Mouse (Mus musculus): ENCODE measurements around the gene Slc25a54. TPM values are rescaled to one million over a fixed set of nuclear protein-coding genes. Genes with fewer than 3 reads are reported as not detected.

Gene Slc25a54
- total RNA-seq, 1 experiment from 2014 or later = not detected

DNA sequence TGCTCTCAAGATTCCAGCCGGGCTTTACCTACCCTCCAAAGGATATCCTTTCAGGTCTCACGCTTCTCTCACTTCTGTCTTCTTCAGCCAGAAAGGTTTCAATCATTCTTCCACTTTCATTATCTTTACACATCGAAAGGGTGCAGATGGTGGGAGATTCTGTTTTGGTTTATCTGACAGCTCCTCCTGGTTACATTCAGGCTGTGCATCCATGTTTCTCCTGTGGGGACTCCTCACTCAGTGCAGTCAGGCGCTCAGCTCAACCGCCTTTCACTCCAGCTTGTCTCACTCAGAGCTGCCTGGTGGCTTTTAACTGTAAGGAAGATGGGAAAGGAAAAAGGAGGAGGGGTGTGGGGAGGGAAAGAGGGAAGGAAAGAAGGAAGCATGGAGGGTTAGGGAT lies 39.7 kb downstream of the Slc25a54 start:
- ATAC-seq (replicated peaks in 1 of 2; ENCODE audit: insufficient read depth in 1 of 2, low FRiP score in 2 of 2, low TSS enrichment in 1 of 2, low read depth in 1 of 2, poor library complexity in 2 of 2, severe bottlenecking in 2 of 2) = no peak

DNA sequence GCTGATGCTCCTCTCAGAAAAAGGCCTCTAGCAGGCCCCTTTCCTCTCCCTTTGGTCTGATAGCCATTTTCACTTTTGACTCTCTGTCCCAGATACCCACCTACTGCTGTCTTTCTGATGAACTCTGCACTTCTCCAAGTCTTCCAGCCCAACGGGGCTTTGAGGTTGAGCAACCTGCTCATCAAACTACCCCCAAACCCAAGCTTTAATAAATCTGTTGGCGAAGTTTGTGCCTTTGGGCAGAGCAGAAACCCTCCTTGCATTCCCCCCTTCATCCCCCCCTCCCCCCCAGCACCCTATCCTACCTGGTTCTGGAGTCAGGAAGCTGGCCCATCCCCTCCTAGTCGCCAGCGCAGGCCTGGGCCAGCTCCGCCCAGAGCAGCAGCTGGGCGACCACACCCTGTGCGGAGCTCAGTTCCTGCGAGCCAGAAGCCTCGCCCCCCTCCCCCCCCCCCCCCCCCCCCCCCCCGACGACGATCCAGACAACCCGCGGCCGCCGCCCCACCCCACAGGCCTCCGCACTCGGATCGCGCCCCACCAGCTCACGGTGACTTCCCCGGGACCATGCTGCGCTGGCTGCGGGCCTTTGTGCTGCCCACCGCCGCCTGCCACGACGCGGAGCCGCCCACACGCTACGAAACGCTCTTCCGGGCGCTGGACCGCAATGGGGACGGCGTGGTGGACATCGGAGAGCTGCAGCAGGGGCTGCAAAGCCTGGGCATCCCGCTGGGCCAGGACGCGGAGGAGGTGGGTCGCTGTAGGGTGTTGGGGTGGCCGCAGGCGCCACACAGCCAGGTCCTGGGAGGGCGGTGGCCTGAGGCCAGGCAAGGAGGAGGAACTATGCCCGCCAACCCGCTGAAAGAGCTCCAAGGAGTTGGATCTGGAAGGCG lies 42.6 kb downstream of the Slc25a54 start, which contains the start of gene Slc25a24:
Gene Slc25a24 (plus strand): TSS at position 509 of the 890 bp plus-strand sequence.
- ATAC-seq (replicated peaks in 1 of 2; ENCODE audit: insufficient read depth in 1 of 2, low FRiP score in 2 of 2, low TSS enrichment in 1 of 2, low read depth in 1 of 2, poor library complexity in 2 of 2, severe bottlenecking in 2 of 2) = peak; percentile 73 to 79

DNA sequence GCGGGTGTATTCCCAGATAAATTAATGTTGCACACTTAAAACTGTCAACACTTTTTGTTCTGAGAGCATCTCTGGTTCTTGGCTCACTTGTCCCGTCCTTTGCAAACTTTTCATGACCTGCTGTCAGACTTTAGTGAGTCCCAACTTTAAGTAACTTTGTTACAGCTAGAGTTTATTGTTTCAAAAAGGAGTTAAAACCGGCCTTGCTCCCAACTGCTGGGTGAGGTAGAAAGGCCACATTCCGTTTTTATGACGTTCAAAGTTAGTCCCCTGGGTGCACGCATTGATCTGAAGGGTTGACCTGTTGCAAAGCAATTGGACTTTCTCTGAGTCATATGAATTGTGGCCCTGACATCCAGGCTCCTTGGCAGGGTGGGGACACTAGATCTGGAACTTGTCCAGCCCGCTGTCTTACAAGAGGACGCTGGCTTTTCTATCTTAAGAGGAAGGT lies 43.3 kb downstream of the Slc25a54 start:
- peak; percentile 16 to 33; a peak in 2 of 4 replicates for ATAC-seq (replicated peaks in 1 of 2; ENCODE audit: insufficient read depth in 1 of 2, low FRiP score in 2 of 2, low TSS enrichment in 1 of 2, low read depth in 1 of 2, poor library complexity in 2 of 2, severe bottlenecking in 2 of 2)

DNA sequence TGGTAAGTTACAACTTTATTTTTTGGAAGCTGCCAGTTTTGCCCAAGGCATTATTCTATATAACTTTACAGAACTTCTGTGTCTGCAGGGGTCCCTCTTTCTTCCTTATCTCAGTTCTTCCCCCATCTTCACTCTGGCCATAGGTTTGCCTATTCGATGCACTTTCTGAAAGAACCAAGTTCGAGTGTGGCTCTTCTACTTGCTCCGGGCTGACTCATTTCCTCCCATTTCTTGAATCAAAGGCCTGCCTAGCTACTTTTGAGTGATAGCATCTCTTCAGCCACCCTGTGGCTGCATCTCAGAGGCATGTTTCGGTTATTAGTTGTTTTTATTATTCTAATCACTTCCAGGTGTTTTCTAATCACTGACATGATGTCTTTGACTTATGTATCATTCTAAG lies 43.8 kb downstream of the Slc25a54 start:
- ATAC-seq (replicated peaks in 1 of 2; ENCODE audit: insufficient read depth in 1 of 2, low FRiP score in 2 of 2, low TSS enrichment in 1 of 2, low read depth in 1 of 2, poor library complexity in 2 of 2, severe bottlenecking in 2 of 2) = no peak

DNA sequence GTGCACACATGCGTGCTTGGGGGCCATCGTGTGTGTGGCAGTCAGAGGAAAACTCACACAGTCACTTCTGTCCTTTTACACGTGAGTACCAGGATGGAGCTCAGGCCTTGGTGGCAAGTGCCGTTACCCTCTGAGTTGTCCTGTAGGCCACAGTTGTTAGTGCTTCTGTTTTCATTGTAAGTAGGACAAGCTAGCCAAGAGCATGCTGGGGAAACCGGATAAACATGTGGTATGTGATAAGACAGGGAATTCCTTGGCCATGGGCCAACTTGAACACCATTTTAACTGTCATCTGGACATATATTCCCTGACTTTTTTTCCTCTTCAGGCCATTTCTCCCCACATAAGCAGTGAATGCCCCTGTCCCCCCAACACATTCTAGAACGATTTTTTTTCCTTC lies 45.3 kb downstream of the Slc25a54 start:
- ATAC-seq (replicated peaks in 1 of 2; ENCODE audit: insufficient read depth in 1 of 2, low FRiP score in 2 of 2, low TSS enrichment in 1 of 2, low read depth in 1 of 2, poor library complexity in 2 of 2, severe bottlenecking in 2 of 2) = no peak

DNA sequence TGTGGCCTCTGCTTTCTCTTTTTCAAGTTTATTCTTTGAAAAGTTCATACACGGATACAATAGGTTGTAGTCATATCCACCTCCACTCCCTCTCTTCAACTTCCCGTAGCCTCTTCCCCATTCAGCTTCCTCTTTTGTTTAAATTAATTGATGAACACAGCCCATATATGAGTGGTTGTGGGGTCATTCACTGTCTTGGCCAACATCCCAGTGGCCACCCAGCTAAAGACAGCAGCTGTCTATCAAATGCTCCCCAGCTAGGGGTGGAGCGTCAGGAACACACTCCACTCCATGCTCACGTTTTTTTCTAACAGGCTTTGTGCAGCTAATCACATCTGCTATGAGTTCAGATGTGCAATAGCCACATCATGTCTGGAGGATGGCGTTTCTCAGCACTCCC lies 49.5 kb downstream of the Slc25a54 start:
- peak; percentile 86 to 89 for ATAC-seq (replicated peaks in 1 of 2; ENCODE audit: insufficient read depth in 1 of 2, low FRiP score in 2 of 2, low TSS enrichment in 1 of 2, low read depth in 1 of 2, poor library complexity in 2 of 2, severe bottlenecking in 2 of 2)

DNA sequence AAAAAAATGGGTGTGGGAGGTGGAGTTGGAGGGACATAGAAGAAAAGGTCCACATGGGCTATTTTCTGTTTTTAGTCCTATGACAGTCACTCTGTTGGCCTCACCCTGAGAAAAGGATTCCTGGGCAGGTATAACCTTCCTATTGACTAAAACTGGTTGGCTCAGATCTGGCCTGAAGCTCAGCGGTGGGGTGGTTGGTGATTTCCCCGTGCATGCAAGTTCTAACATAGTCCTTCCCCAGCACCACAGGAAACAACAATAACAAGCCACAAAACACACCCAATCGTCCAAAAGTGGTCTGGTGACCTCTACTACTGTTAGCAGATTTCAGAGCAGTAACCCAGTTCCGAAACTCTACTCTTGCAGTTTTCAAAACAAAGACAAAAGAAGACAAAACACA lies 52.7 kb downstream of the Slc25a54 start:
- no peak for ATAC-seq (replicated peaks in 1 of 2; ENCODE audit: insufficient read depth in 1 of 2, low FRiP score in 2 of 2, low TSS enrichment in 1 of 2, low read depth in 1 of 2, poor library complexity in 2 of 2, severe bottlenecking in 2 of 2)

DNA sequence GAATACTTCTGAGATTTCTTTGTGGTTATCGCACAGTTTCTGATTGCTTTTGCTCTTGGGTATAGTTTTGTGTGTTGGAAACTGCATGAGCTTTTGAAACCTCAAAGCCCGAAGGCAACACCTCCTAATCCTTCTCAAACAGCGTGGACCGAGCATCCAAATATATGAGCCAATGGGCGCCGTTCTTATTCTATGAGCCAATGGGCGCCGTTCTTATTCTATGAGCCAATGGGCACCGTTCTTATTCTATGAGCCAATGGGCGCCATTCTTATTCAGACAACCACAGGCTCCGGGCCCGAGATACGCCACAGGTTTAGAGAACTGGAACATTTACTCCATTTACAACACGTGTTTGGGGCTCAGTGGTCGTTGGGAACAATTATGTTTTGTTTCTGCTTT lies 53.8 kb downstream of the Slc25a54 start:
- no peak for ATAC-seq (replicated peaks in 1 of 2; ENCODE audit: insufficient read depth in 1 of 2, low FRiP score in 2 of 2, low TSS enrichment in 1 of 2, low read depth in 1 of 2, poor library complexity in 2 of 2, severe bottlenecking in 2 of 2)

DNA sequence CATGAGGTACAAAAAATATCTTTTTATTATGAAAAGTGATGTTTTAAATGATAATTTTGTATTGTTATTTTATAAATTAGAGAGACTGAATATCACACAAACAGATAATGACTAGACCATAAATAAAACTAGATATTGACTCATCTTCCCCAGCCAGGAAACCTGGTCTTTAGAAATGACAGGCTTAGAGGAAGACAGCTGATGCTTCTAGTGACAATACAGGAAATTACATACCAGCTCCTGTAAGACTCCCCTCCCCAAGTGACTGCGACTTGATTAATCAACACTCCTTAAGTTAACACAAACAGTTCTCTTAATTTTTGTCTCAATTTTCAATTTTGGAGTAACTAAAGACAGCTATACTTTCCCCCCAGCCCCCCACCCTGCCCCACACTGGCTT lies 55.1 kb downstream of the Slc25a54 start:
- peak in 1 of 2 experiments; percentile 62; a peak in 1 of 4 replicates for ATAC-seq (replicated peaks in 1 of 2; ENCODE audit: insufficient read depth in 1 of 2, low FRiP score in 2 of 2, low TSS enrichment in 1 of 2, low read depth in 1 of 2, poor library complexity in 2 of 2, severe bottlenecking in 2 of 2)

DNA sequence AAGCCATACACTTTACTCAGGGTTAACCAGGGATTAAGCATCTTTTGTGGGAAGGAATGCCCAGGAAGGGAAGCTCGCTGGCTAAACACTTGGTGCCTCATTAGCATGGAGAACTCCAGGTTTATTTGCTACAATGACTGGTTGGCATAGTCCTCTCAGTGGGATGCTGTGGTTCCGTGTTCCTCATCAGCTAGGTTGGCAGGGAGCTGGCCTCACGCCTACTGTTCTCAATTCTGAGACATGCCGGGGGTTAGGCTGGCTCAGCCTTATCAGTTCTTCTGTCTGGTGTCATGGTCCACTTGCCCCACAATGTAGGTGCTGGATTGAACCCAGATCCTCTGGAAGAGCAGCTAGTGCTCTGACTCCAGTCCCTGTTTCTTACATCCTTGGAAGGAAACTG lies 72.3 kb downstream of the Slc25a54 start:
- ATAC-seq (replicated peaks in 1 of 2; ENCODE audit: insufficient read depth in 1 of 2, low FRiP score in 2 of 2, low TSS enrichment in 1 of 2, low read depth in 1 of 2, poor library complexity in 2 of 2, severe bottlenecking in 2 of 2) = no peak

DNA sequence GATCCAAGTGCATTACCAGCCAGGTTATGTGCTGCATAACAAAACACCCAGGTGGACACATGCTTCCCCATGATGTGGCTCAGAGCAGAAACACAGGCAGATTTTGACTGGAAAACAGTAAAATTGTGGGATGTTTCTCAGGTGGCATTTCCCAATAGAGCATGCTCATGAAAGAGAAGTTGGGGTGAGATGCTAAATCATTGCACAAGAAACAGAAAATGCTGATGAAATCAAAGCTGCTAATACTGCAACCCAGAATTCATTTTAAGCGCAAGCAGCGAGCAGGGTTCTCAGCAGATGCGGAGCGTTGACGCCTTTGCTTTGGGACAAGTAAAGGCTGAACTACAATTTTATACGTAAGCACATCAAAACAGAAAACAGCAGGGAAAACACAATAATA lies 73.1 kb downstream of the Slc25a54 start:
- peak in 1 of 2 experiments; percentile 21; a peak in 1 of 4 replicates for ATAC-seq (replicated peaks in 1 of 2; ENCODE audit: insufficient read depth in 1 of 2, low FRiP score in 2 of 2, low TSS enrichment in 1 of 2, low read depth in 1 of 2, poor library complexity in 2 of 2, severe bottlenecking in 2 of 2)

DNA sequence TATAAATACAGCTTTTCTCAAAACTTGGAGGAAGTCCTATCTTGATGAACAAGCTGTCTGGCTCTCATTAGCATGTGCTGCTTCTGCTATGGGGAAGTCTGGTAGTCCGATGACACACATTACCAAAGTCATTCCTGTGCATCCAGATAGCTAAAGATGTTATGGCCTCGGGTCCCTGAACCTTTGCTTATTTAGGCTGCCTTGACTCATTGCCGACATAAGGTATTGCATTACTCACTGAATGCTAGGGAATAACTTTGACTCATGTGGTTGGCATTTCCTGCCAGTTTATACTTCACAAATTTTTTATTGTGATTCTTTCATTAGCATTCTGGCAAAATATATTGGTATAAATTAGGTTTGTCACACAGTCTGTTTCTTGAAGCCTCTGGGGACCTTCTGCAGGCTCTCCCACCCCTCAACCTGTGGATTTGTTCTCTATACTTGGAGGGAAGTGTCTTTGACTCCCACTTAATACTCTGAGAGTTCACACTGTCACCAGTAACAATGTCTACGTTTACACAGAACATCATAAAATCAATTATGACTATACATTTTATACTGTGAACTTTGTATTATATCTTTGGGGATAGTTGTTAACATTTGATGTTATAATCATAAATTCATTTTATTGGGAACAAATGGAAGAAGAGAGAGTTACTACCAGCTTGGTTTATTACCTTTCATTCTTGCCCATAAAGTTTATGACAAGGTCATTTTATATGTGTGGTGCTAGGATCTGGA lies 75.8 kb downstream of the Slc25a54 start:
- no peak for ATAC-seq (replicated peaks in 1 of 2; ENCODE audit: insufficient read depth in 1 of 2, low FRiP score in 2 of 2, low TSS enrichment in 1 of 2, low read depth in 1 of 2, poor library complexity in 2 of 2, severe bottlenecking in 2 of 2)

DNA sequence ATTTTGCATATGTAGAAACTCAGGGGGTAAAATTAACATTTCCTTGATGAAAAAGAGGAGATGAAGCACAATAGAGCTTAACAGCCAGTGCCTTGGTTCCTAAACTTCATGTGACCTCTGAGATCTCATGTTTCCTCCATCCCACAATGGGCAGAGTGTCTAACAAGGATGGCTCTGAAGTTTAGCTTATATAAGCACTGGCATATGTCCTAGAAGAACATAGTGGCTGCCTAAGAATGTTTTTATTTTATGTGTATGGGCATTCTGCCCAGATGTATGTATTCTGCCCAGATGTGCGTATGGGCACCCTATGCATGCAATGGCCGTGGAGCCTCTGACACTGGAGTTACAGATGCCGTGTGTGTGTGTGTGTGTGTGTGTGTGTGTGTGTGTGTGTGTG lies 77.2 kb downstream of the Slc25a54 start:
- ATAC-seq (replicated peaks in 1 of 2; ENCODE audit: insufficient read depth in 1 of 2, low FRiP score in 2 of 2, low TSS enrichment in 1 of 2, low read depth in 1 of 2, poor library complexity in 2 of 2, severe bottlenecking in 2 of 2) = no peak

DNA sequence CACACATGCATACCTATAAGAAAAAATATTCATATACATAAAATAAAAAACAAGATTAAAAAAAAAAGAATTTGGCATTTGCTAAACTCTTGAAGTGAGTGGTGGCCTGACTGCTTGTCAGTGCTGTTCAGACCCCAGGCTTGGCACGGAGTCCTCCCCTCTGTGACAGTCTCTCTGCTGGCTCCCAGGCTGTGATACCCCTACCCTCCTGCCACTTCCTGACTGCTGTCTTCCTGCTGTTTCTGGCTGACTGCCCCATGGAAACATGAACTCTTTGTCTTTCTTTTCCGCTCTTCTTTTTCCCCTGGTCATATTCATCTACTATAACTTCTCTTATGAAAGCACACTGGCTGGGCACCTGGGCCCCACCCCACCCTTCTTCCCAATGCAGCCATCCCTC lies 83.8 kb downstream of the Slc25a54 start:
- ATAC-seq (replicated peaks in 1 of 2; ENCODE audit: insufficient read depth in 1 of 2, low FRiP score in 2 of 2, low TSS enrichment in 1 of 2, low read depth in 1 of 2, poor library complexity in 2 of 2, severe bottlenecking in 2 of 2) = no peak

DNA sequence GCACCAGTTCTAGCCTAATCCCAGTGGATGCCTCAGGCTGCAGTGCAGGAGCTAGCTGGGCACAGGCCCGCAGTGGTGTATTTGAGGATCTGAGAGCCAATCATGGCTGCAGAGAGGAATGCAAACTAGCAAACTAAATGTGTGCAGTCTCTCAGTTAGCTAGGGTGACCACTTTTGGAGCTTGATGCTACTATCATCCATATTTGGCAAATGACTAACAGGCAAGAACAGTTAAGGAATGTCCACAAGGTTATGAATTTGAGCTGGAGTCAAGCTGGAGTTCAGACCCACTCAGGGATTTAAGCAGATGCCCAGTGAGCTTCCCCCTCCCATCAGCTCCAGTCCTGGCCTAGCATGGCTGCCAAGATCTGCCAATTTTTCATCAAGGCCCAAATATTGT lies 84.4 kb downstream of the Slc25a54 start:
- no peak for ATAC-seq (replicated peaks in 1 of 2; ENCODE audit: insufficient read depth in 1 of 2, low FRiP score in 2 of 2, low TSS enrichment in 1 of 2, low read depth in 1 of 2, poor library complexity in 2 of 2, severe bottlenecking in 2 of 2)

DNA sequence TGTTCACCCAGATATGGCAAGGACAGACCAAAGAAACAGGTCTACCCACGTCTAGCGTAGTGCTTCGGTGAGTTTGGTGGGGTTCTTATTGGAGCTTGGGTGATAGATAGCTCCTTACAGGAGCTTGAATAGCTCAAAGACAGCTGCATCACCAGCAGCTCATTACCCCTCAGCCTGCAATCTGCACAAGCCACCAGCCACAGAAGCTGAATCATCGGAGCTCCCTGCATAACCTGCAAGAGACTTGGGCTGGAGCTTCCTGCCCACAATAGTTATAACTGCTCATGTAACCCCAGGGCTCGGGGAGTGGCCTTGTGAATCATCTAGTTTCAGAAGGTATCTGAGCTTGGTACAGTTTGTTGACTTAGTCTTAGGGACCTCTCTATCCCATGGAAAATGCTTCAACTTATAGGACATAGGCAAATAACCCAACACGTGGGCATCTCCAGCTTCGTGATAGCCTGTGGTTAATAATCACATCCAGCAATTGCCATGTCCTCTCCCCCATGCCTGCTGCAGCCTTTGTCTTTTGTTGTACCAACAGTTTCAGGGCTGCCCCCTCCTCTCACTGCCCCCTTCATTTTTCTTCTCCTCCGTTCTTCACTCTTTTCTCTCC lies 85.1 kb downstream of the Slc25a54 start:
- peak; percentile 93 for ATAC-seq (replicated peaks in 1 of 2; ENCODE audit: insufficient read depth in 1 of 2, low FRiP score in 2 of 2, low TSS enrichment in 1 of 2, low read depth in 1 of 2, poor library complexity in 2 of 2, severe bottlenecking in 2 of 2)
